Mouse (Mus musculus): ENCODE results near the gene Gabarapl1. TPM values are rescaled to one million over a fixed set of nuclear protein-coding genes. Genes with fewer than 3 reads are reported as not detected.

The Gabarapl1 gene
- total and polyA plus RNA-seq, 3 experiments, result 43.9 to 102 (median 80.8) TPM

- Histone ChIP-seq H3K9ac (ENCODE audit: insufficient read depth, low read depth) (no peak overlapping the region), H3K27ac (ENCODE audit: insufficient read depth, low read depth) (no peak overlapping the region), H3K4me3 (replicated peaks in 1 of 3; ENCODE audit: low read depth in 2 of 3, low read length in 2 of 3, poor library complexity in 1 of 3) (no peak overlapping the region), H3K4me1 (ENCODE audit: control insufficient read depth in 1 of 2, insufficient read depth in 2 of 2) (peaks cover 0 to 4% of the 10 kb centered on the region in 2 experiments; a peak in 1 of 4 replicates), H3K9me3 (replicated peaks; ENCODE audit: low read length) (no peaks in the 10 kb centered on the region), H3K27me3 (replicated peaks) (no peaks in the 10 kb centered on the region), H3K79me2 (replicated peaks; ENCODE audit: control insufficient read depth, extremely low read depth, insufficient read depth, poor library complexity, severe bottlenecking) (no peaks in the 10 kb centered on the region), H3K4me2 (ENCODE audit: insufficient read depth, low read depth, poor library complexity, severe bottlenecking) (no peak overlapping the region), H3K36me3 (replicated peaks in 1 of 2; ENCODE audit: control insufficient read depth in 1 of 2, insufficient read depth in 1 of 2, low read length in 1 of 2) (no peaks in the 10 kb centered on the region)
- dilution Hi-C loops (cut with MboI; ENCODE audit: extremely low pct_ligation_motif_present, extremely low pct_unique_long_range_greater_than_20kb, low sequenced_read_pairs), result no loop called here
- no peak for DNase-seq (ENCODE audit: extremely low read depth)
- TF ChIP-seq ZNF384 (IDR thresholded peaks at IDR 0.05; ENCODE audit: low read depth, low read length), result no peak
- no peak for TF ChIP-seq USF2 (conservative IDR thresholded peaks at IDR 0.05; ENCODE audit: low read depth, low read length)
- no peak for TF ChIP-seq ZC3H11A (IDR thresholded peaks at IDR 0.05; ENCODE audit: low read depth, low read length)
- TF ChIP-seq MYC (IDR thresholded peaks at IDR 0.05; ENCODE audit: low read depth, low read length), result no peak
- no peak for TF ChIP-seq USF1 (IDR thresholded peaks at IDR 0.05; ENCODE audit: low read depth, low read length)
- no peak for TF ChIP-seq TCF12 (IDR thresholded peaks at IDR 0.05; ENCODE audit: low read depth, low read length)
- TF ChIP-seq NRF1 (IDR thresholded peaks at IDR 0.05; ENCODE audit: low read depth, low read length), result no peak
- no peak for TF ChIP-seq MAZ (IDR thresholded peaks at IDR 0.05; ENCODE audit: low read depth, low read length)
- no peak for TF ChIP-seq POLR2A (IDR thresholded peaks at IDR 0.05; ENCODE audit: low read depth, low read length)
- no peak for TF ChIP-seq CTCF (conservative IDR thresholded peaks at IDR 0.05 in 1 of 2, IDR thresholded peaks at IDR 0.05 in 1 of 2; ENCODE audit: low read depth in 2 of 2, low read length in 2 of 2)
- TF ChIP-seq NELFE (IDR thresholded peaks at IDR 0.05; ENCODE audit: low read depth, low read length), result no peak
- TF ChIP-seq ETS1 (conservative IDR thresholded peaks at IDR 0.05; ENCODE audit: low read depth, low read length), result no peak
- no peak for TF ChIP-seq ELF1 (IDR thresholded peaks at IDR 0.05; ENCODE audit: low read depth, low read length)
- TF ChIP-seq HCFC1 (IDR thresholded peaks at IDR 0.05; ENCODE audit: low read depth, low read length), result no peak
- no peak for TF ChIP-seq UBTF (IDR thresholded peaks at IDR 0.05; ENCODE audit: low read depth, low read length)
- TF ChIP-seq MAFK (IDR thresholded peaks at IDR 0.05; ENCODE audit: insufficient replicate concordance, low read length), result no peak
- TF ChIP-seq CHD1 (IDR thresholded peaks at IDR 0.05; ENCODE audit: low read depth, low read length), result no peak
- no peak for TF ChIP-seq ZMIZ1 (IDR thresholded peaks at IDR 0.05; ENCODE audit: low read depth, low read length)
- TF ChIP-seq IRF4 (IDR thresholded peaks at IDR 0.05; ENCODE audit: low read depth, low read length), result no peak
- in situ Hi-C loops (cut with MboI; ENCODE audit: low pct_ligation_motif_present, low pct_unique_long_range_greater_than_20kb, low sequenced_read_pairs), result loop anchor here (10.0 kb wide), 1 partner anchor 130 kb away; the partner anchor contains the start of gene Clec12b
These were observed 17.9 kb upstream of the Gabarapl1 start for GRCm38 (mm10) chr6:129515068-129515467.

GRCm38 (mm10) chr6:129516388-129516787 is 16.6 kb upstream of the Gabarapl1 start:
- dilution Hi-C loops (cut with MboI; ENCODE audit: extremely low pct_ligation_motif_present, extremely low pct_unique_long_range_greater_than_20kb, low sequenced_read_pairs) (no loop called here), in situ Hi-C loops (cut with MboI; ENCODE audit: low pct_ligation_motif_present, low pct_unique_long_range_greater_than_20kb, low sequenced_read_pairs) (loop anchor here (10.0 kb wide), 1 partner anchor 132 kb away; the partner anchor contains the start of gene Clec12b)
- Histone ChIP-seq H3K27me3 (replicated peaks) (no peaks in the 10 kb centered on the region), H3K9ac (ENCODE audit: insufficient read depth, low read depth) (no peak overlapping the region), H3K4me2 (ENCODE audit: insufficient read depth, low read depth, poor library complexity, severe bottlenecking) (no peak overlapping the region), H3K36me3 (replicated peaks in 1 of 2; ENCODE audit: control insufficient read depth in 1 of 2, insufficient read depth in 1 of 2, low read length in 1 of 2) (no peaks in the 10 kb centered on the region), H3K79me2 (replicated peaks; ENCODE audit: control insufficient read depth, extremely low read depth, insufficient read depth, poor library complexity, severe bottlenecking) (no peaks in the 10 kb centered on the region), H3K4me3 (replicated peaks in 1 of 3; ENCODE audit: low read depth in 2 of 3, low read length in 2 of 3, poor library complexity in 1 of 3) (no peak overlapping the region), H3K9me3 (replicated peaks; ENCODE audit: low read length) (no peaks in the 10 kb centered on the region), H3K4me1 (ENCODE audit: control insufficient read depth in 1 of 2, insufficient read depth in 2 of 2) (peaks cover 0 to 4% of the 10 kb centered on the region in 2 experiments; a peak in 1 of 4 replicates), H3K27ac (ENCODE audit: insufficient read depth, low read depth) (no peak overlapping the region)
- DNase-seq (ENCODE audit: extremely low read depth), result no peak
- TF ChIP-seq KAT2A (IDR thresholded peaks at IDR 0.05; ENCODE audit: insufficient replicate concordance, low read length) (no peak), ETS1 (conservative IDR thresholded peaks at IDR 0.05; ENCODE audit: low read depth, low read length) (no peak), EP300 (IDR thresholded peaks at IDR 0.05; ENCODE audit: low read length) (no peak), RAD21 (IDR thresholded peaks at IDR 0.05; ENCODE audit: low read depth, low read length) (no peak), TCF12 (IDR thresholded peaks at IDR 0.05; ENCODE audit: low read depth, low read length) (no peak), ZC3H11A (IDR thresholded peaks at IDR 0.05; ENCODE audit: low read depth, low read length) (no peak), CHD1 (IDR thresholded peaks at IDR 0.05; ENCODE audit: low read depth, low read length) (no peak), POLR2A (IDR thresholded peaks at IDR 0.05; ENCODE audit: low read depth, low read length) (no peak), NELFE (IDR thresholded peaks at IDR 0.05; ENCODE audit: low read depth, low read length) (no peak), USF1 (IDR thresholded peaks at IDR 0.05; ENCODE audit: low read depth, low read length) (no peak), RCOR1 (conservative IDR thresholded peaks at IDR 0.05; ENCODE audit: low read depth, low read length) (no peak), IRF4 (IDR thresholded peaks at IDR 0.05; ENCODE audit: low read depth, low read length) (no peak), CTCF (conservative IDR thresholded peaks at IDR 0.05 in 1 of 2, IDR thresholded peaks at IDR 0.05 in 1 of 2; ENCODE audit: low read depth in 2 of 2, low read length in 2 of 2) (no peak), PAX5 (IDR thresholded peaks at IDR 0.05; ENCODE audit: low read length) (no peak)

Measured in CH12.LX (cell line).